Mouse (Mus musculus) lung, adult 18-20 months (tissue): ENCODE data around the gene Xirp1.

Source experiments
- DNase-seq, 2 experiments: peaks; one replicate each; pipeline ENCODE4 v3.0.0; 2022; ENCODE audit warnings: mixed read lengths in 2 of 2

Xirp1 gene

GRCm38 (mm10) chr9:119970221-119970620 lies 53.2 kb downstream of the Xirp1 start:
- peak; percentile 70 to 82 for DNase-seq

GRCm38 (mm10) chr9:119969811-119970210 lies 53.6 kb downstream of the Xirp1 start:
- DNase-seq: no peak

GRCm38 (mm10) chr9:119966221-119966910 lies 57.0 kb downstream of the Xirp1 start:
- no peak for DNase-seq

- DNase-seq: no peak
These were observed 58.2 kb downstream of the Xirp1 start for GRCm38 (mm10) chr9:119965186-119965585.

GRCm38 (mm10) chr9:119964206-119964605 lies 59.2 kb downstream of the Xirp1 start:
- peak; percentile 77 to 86 for DNase-seq
